Mouse (Mus musculus): ENCODE data around the gene Olfr325.

- TF ChIP-seq CTCF (IDR thresholded peaks at IDR 0.05; ENCODE audit: borderline replicate concordance, insufficient read depth, low read depth, low read length) (no peak), POLR2A (IDR thresholded peaks at IDR 0.05; ENCODE audit: borderline replicate concordance, insufficient read depth, low read length) (no peak)
Measured at GRCm38 (mm10) chr11:58546322-58546721, 31.2 kb upstream of the Olfr325 start, which contains the start of gene Olfr329-ps.

Measured in cerebellum, adult 2 months (tissue).